Mouse (Mus musculus): Measurements from ENCODE around the gene Camk2b.
A peak's percentile ranks its signal among the peaks of the same experiment; 100 is the strongest.
"Not testable (repeated sequence)": the region's sequence is repeated elsewhere in the genome, so short reads cannot be mapped to it uniquely, and the experiment has no call there.

Camk2b gene

DNA sequence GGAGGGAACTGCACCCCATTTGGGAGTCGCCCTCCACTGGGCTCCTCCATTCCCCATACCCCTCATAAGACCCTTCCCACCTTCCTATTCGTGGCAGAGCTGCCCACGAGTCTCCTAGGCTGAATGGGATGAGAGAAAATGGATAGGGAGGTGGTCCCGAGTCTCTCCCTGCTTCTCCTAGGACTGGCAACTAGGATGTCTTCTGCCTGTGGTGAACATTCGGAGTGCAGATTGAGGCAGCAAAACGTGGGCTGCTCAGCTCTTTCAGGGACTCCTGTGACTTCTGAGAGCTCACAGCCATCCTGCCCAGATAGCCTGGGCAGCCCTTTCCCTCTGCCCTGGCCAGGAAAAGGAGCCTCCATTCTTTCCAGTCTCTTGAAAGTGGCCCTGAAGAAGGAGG, at the start of gene Camk2b:
Camk2b (minus strand) TSS at position 187 of the 400 bp plus-strand sequence.
- DNase-seq (ENCODE audit: extremely low spot score) = no peak

DNA sequence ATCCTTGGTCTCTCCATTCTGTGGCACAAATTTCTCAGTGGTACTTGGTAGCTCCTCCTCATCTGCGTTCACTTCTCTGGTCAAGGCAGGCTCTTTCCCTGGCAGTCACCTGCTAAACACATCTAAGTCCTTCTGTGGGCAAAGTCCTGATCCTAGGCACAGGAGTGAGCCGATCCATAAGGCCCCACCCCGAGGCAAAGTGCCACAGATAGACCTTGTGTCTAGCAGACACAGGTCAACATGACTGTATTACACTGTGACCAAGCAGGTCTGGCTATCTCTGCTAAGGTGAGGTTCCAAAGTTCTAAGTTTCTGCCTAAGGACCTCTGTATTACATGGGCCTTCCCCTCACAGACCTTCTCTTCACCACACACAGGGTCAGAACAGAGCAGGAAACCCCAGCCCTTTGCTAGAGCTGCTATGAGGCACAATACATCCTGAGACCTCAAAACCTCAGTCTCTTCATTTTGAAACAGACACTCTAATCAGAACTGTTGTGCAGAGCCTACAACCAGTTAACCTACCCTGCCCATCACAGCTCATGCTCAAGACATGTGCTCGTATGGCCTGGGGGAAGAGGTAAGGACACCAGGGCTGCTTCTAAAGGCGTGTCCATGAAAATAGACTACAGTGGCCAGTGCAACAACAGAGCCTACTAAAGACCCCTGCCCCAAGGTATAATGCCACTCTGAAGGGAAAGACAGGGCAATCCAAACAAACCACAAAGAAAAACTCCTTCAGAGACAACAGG, 45.7 kb upstream of the Camk2b start:
- DNase-seq (ENCODE audit: extremely low spot score) = no peak

GRCm38 (mm10) chr11:6109990-6110389, 43.8 kb upstream of the Camk2b start:
- no peak for DNase-seq (ENCODE audit: extremely low spot score)

- no peak for DNase-seq (ENCODE audit: extremely low spot score)
Observed at GRCm38 (mm10) chr11:6108296-6108695, 42.1 kb upstream of the Camk2b start.

DNA sequence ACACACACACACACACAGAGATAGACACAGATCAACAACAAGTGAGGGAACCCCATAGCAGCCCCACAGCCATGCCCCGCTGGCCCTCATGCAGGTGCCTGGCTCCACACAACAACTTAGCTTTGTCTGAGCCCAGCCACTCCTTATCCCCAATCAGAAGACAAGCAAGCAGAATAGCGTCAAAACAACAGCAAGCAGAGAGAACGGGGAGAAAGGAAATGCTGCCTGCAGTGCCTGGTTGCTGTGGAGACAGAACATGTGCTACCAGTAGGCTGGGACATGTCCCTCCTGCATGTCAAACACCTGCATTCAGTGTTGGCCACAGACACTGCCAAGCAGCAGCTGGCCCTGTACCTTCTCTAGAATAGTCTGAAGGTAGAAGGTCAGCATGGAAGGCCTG, 41.6 kb upstream of the Camk2b start:
- no peak for DNase-seq (ENCODE audit: extremely low spot score)

- DNase-seq (ENCODE audit: extremely low spot score) = no peak
Observed at GRCm38 (mm10) chr11:6104734-6105133, 38.6 kb upstream of the Camk2b start.

- DNase-seq (ENCODE audit: extremely low spot score) = not testable (repeated sequence)
Observed at GRCm38 (mm10) chr11:6096637-6097036, 30.5 kb upstream of the Camk2b start.

GRCm38 (mm10) chr11:6086991-6087390, 20.8 kb upstream of the Camk2b start:
- DNase-seq (ENCODE audit: extremely low spot score) = no peak

- DNase-seq (ENCODE audit: extremely low spot score) = no peak
Observed at GRCm38 (mm10) chr11:6078737-6079136, 12.6 kb upstream of the Camk2b start.

DNA sequence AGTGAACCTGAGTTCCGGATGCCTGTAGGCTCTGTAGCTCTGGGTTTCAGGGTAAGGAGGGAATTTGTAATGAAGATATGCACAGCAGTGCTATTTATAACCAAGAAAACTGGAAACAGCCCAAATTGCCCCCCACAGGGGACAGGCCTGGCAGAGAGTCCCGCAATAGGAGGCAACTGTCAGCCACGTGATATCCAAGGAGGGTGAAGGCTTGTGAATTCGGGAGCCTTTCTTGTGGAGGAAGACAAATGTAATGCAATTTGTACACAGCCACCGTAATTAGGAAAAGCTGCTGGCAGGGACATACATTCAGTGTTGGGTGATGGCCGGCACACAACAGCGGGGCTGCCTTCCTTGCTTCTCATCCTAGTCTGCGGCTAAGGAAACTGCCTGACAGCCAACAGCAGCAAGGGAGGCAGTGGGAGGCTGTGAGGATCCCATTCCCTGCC, 9.5 kb upstream of the Camk2b start:
- DNase-seq (ENCODE audit: extremely low spot score) = no peak

- DNase-seq (ENCODE audit: extremely low spot score) = peak; percentile 21
Observed at GRCm38 (mm10) chr11:6068181-6068957, 2.2 kb upstream of the Camk2b start.

DNA sequence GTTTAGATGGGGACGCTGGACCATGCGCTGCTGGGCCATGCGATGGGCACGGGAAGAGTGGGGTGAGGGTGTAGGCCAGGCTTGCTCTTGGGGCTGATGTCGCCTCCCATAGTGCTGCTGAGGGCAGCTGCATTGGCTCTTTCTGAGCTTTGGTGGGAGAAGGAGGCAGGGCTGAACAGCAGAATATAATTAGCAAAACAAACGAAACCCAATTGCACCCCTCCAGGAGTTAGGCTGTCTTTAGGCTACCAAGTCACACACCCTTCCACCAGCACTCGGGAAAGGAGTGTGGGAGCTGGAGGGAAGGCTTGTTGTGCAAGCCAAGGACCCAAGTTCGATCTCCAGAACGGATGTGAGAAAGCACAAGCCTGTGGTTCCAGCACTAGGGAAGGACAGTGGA, 998 bp upstream of the Camk2b start:
- DNase-seq (ENCODE audit: extremely low spot score) = no peak

- DNase-seq (ENCODE audit: extremely low spot score) = no peak
Observed at GRCm38 (mm10) chr11:6065551-6066121, 526 bp downstream of the Camk2b start.

- peak; percentile 15 for DNase-seq (ENCODE audit: extremely low spot score)
Observed at GRCm38 (mm10) chr11:6065046-6065521, 1.1 kb downstream of the Camk2b start.

DNA sequence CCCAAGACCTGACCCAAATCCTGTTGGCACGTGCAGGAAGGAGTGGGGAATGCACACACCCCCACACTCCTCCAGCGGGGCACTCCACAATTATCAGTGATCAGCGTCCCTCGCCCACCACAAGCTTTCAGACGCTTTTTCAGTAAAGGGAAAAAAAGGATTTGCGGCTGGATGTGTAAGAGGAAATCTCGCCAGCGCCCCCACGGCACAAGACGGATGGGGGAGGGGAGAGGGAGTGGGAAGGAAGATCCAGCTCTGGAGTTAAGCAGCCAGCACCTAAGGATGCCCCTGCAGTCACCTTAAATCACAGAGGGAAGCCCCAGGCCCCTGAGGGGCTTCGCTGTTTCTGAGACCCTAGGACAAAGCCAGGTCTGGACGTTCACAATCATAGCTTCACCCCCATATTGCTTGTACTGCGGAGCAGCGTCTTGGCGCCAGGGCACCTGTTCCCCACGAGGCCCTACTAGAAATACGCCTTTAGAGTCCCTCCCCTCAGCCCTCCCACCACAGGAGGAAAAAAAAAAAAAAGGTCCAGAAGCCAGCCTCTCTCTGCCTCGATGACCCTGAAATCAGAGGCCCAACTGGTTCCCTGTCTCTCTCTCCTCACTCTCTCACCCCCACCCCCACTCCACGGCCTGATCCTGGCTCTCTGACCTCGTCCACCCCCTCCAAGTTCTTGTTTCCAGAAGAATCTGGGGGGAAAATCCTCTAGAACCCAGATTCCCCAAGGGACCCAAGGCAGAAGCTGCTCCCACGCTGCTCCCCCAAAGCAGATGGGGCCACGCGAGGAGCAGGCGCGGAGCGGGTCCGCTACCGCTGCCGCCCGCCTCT, 1.7 kb downstream of the Camk2b start:
- no peak for DNase-seq (ENCODE audit: extremely low spot score)

- DNase-seq (ENCODE audit: extremely low spot score) = no peak
Observed at GRCm38 (mm10) chr11:6063501-6064214, 2.5 kb downstream of the Camk2b start.

DNA sequence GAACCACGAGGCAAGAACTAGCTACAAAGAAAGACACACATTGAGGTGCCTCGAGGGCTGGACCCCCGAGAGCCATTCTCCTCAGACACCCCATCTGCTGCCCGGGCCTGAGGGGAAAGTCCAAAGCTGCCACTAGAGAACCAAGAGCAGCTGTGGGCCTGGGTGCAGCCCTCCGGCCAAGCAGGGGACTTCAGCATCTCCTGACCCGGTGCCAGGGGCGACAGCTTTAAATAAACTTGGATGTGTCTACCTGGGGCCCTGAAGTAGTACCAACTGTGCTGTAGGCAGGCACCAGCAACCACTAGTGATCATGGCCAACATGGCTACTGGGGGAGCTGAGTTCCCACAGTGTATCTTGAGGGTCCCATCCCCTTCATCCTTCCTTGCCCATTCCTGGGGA, 3.1 kb downstream of the Camk2b start:
- no peak for DNase-seq (ENCODE audit: extremely low spot score)

DNA sequence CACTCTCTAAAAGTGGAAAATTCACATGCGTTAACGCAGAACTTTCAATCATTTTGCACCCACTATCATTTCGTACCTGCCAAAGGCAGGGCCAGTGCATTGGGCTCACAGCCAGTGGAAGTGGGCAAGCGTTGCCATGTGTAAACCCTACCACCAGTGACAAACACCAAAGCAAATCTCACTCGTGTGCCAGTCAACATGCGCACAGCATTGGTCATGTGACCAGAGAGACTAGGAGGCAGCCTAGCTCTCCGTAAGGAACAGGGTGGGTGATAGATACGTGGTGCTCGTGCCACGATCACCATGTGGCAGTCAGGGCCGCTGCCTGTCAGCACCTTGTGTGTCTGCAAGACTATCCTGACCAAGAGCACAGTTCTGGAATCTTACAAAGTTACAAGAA, 3.8 kb downstream of the Camk2b start:
- DNase-seq (ENCODE audit: extremely low spot score) = no peak

DNA sequence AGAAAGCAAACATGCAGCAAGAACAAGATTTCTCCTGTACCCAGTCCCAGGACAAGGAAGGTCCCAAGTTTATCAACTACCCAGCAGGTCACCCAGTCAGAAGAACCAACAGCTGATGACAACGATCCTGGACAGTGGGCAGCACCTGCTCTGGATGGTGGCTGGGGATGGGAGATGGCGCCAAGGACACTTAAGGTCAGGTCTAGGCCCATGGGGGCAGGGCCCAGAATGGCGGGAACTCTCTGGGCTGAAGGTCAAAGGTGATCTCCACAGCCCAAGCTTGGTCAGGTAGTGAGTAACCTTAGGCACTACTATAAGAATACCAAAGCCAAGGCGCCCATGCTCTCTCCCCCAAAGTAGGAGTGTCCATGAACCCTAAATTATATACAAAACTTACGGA, 4.3 kb downstream of the Camk2b start:
- no peak for DNase-seq (ENCODE audit: extremely low spot score)

GRCm38 (mm10) chr11:6059162-6059561, 7.0 kb downstream of the Camk2b start:
- DNase-seq (ENCODE audit: extremely low spot score) = no peak

DNA sequence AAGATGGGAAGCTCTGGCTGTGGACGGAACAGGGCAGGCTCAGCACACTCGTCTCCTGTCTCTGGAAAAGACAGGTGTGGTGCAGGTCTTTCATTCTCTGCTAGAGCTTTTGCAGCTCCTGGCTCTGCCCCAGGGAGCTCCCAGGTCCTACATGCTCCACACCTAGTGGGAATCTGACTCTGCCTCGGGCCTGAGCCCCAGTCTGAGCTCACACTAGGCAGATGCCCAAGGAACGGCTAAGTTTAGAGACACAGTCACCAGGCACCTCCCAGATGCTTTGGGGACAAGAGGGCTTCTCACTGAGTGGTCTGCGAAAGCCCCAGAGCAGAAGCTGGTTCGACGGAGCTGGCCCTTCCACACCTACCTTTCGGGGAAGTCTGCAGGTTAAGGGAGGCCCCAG, 12.8 kb downstream of the Camk2b start:
- DNase-seq (ENCODE audit: extremely low spot score) = no peak

Data from embryo, embryonic 9.5 days (tissue).